Mouse (Mus musculus): ENCODE data around the gene Cenpn. TPM values are rescaled to one million over a fixed set of nuclear protein-coding genes. Genes with fewer than 3 reads are reported as not detected.

Gene Cenpn
- polyA plus RNA-seq, 1 experiment from 2014 or later, result 71.6 TPM

DNA sequence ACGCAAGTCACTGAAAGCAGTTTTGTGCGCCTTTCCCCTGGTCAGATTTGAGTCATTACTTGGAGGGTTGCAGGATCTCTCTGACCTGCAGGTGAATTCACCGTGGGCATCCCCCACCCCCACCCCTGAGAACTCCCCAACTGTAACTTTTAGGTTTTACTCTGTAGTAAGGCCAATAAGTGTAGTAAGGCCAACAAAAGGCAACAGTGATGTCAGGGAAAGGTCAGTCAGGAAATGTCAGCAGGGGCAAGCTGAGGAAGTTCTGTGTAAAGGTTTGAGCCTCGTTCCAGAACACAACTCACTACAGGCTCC is 22.8 kb downstream of the Cenpn start:
- WGBS, result 23% methylated on average over 4 of the region's 4 CpGs
- DNase-seq (ENCODE audit: low spot score), result no peak
- Histone ChIP-seq H3K4me1 (peaks cover 24% of the 10 kb centered on the region), H3K27me3 (ENCODE audit: low read depth, poor library complexity, severe bottlenecking) (no peaks in the 10 kb centered on the region), H3K27ac (replicated peaks) (no peak overlapping the region), H3K36me3 (peaks cover 23% of the 10 kb centered on the region), H3K4me3 (peak overlapping the region; percentile 97), H3K9me3 (replicated peaks) (no peaks in the 10 kb centered on the region)

DNA sequence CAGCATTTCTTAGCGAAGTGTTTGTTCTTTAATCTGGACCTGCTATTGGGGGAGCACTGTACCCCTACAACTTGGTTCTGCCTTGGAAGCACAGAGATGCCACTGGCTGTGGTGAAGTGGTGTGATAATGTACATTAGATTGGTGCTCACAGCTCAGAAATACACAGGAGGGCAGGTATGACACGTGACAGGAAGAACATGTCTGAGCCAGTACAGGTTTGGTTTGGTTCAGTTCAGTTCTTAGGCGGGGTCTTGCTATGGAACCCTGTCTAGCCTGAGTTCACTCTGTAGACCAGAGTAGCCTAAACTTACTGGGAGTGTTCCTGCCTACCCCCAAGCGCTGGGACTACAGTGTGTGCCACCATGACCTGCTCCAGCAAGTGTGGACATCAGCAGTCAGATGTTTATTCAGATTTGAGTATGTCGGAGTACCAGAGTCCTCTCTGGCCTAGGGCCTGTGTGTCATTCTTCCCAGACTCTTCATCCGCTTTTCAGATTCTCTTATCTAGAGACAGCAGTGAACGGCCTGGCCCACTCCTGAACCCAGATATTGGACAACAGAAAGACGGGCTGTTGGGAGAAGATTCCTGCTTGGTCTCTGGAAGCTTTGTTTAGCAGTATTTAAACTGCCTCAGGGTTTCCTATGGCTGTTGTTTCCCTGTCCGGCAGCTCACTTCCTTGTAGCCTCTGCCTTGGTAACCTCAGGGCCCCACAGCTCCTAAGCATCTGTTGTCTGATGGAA is 23.8 kb downstream of the Cenpn start:
- H3K9me3 ChIP-seq (replicated peaks), result no peaks in the 10 kb centered on the region
- H3K4me3 ChIP-seq, result no peak overlapping the region
- no peak overlapping the region for H3K27ac ChIP-seq (replicated peaks)
- H3K4me1 ChIP-seq, result peaks cover 24% of the 10 kb centered on the region
- no peak for DNase-seq (ENCODE audit: low spot score)
- peaks cover 15% of the 10 kb centered on the region for H3K36me3 ChIP-seq
- 90% methylated on average over 9 of the region's 9 CpGs for WGBS
- no peaks in the 10 kb centered on the region for H3K27me3 ChIP-seq (ENCODE audit: low read depth, poor library complexity, severe bottlenecking)

DNA sequence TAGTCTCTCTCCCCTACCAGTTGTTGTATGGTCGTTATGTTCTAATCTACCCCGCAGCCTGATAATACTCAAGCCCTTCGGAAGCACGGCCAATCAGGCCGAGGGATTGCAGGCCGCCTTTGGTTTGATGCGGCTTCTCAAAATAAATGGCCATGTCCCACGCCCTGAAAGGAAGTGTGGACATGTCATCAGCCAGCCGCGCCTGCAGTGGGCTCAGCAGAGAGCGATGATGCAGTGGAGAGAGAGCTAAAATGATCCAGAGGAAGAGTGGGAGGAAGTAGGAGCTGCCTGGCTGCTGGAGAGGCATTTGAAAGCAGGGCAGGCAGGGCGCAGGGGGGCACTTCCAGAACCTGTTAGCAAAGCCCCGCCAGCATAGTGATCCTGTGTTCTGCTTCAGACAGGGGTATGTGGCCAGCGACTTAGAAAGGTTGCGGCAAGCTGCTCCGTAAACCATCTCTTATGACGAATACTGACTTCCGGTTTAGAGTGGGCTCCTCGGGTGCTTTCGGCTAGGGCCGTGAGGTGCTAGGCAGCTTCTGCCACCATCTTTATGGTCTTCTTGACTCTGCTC is 24.8 kb downstream of the Cenpn start:
- no peak overlapping the region for H3K27ac ChIP-seq (replicated peaks)
- H3K36me3 ChIP-seq, result peaks cover 5% of the 10 kb centered on the region
- no peak overlapping the region for H3K4me3 ChIP-seq
- no peaks in the 10 kb centered on the region for H3K27me3 ChIP-seq (ENCODE audit: low read depth, poor library complexity, severe bottlenecking)
- H3K4me1 ChIP-seq, result peaks cover 24% of the 10 kb centered on the region
- 86% methylated on average over 21 of the region's 21 CpGs for WGBS
- no peak for DNase-seq (ENCODE audit: low spot score)
- no peaks in the 10 kb centered on the region for H3K9me3 ChIP-seq (replicated peaks)

DNA sequence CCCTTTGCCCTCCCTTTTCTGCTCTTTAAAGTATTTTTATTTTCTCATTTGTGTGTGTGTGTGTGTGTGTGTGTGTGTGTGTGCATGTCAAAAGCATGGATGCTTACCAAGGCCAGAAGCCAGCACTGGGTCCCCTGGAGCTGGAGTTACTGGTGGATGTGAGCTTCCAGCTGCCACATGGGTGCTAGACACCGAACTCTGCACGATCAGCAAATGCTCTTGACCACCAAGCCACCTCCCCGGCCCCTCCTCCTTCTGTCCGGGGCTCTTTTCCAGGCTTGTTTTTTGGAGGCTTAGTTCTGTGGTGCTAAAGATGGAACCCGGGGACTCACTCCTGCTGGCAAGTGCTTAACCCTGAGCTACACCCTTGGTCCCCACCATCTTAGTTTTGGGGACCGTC is 25.3 kb downstream of the Cenpn start:
- 83% methylated on average over 6 of the region's 6 CpGs for WGBS
- Histone ChIP-seq H3K36me3 (0 out of 2 replicates have a peak, but pooled peaks cover 3% of the 10 kb centered on the region), H3K4me3 (no peak overlapping the region), H3K27ac (replicated peaks) (no peak overlapping the region), H3K27me3 (ENCODE audit: low read depth, poor library complexity, severe bottlenecking) (no peaks in the 10 kb centered on the region), H3K9me3 (replicated peaks) (no peaks in the 10 kb centered on the region), H3K4me1 (peaks cover 24% of the 10 kb centered on the region)
- no peak for DNase-seq (ENCODE audit: low spot score)

DNA sequence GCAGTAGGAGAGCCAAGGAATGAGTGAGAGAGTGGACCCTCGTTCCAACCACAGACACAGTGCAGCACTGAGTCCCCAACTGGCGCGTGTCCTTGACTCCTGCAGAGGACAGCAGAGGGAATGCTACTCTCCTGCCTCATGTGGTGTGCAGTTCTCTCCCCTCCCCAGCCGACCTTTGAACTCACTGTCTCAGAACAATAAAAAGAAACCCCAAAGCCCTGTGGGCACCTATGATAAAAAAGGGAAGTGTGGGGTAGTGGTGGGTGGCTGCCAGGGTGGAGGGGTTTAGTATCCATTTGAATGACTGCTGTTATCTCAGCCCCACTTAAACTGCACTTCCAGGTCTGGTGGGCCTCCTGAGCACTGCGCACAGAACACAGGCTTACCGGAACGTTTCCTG is 26.1 kb downstream of the Cenpn start:
- Histone ChIP-seq H3K27ac (replicated peaks) (no peak overlapping the region), H3K4me1 (peaks cover 24% of the 10 kb centered on the region), H3K36me3 (peaks cover 5% of the 10 kb centered on the region; the same call in 1 of the 2 replicates), H3K4me3 (no peak overlapping the region), H3K27me3 (ENCODE audit: low read depth, poor library complexity, severe bottlenecking) (no peaks in the 10 kb centered on the region), H3K9me3 (replicated peaks) (no peaks in the 10 kb centered on the region)
- DNase-seq (ENCODE audit: low spot score), result no peak
- WGBS, result 93% methylated on average over 7 of the region's 7 CpGs

DNA sequence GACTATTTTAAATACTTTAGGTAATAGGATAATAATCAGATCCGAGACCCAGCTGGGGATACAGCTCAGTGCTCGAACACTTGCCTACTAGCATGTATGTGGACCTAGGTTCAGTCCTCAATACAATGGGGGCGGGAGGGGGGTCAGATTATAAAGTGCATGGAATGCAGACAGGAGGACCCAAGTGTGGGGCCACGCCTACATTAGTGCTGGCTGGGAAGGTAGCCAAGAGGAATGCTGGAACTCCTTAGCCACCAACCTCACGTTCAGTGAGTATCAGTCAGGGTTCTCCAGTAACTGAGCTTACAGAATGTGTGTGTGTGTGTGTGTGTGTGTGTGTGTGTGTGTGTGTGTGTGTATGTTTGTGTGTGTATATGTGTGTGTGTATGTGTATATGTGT is 29.8 kb downstream of the Cenpn start:
- no peak overlapping the region for H3K4me3 ChIP-seq
- no peaks in the 10 kb centered on the region for H3K27me3 ChIP-seq (ENCODE audit: low read depth, poor library complexity, severe bottlenecking)
- no peaks in the 10 kb centered on the region for H3K4me1 ChIP-seq
- no peaks in the 10 kb centered on the region for H3K9me3 ChIP-seq (replicated peaks)
- H3K36me3 ChIP-seq, result peaks cover 38% of the 10 kb centered on the region
- WGBS, result 95% methylated on average over 5 of the region's 5 CpGs
- H3K27ac ChIP-seq (replicated peaks), result no peak overlapping the region
- DNase-seq (ENCODE audit: low spot score), result no peak

DNA sequence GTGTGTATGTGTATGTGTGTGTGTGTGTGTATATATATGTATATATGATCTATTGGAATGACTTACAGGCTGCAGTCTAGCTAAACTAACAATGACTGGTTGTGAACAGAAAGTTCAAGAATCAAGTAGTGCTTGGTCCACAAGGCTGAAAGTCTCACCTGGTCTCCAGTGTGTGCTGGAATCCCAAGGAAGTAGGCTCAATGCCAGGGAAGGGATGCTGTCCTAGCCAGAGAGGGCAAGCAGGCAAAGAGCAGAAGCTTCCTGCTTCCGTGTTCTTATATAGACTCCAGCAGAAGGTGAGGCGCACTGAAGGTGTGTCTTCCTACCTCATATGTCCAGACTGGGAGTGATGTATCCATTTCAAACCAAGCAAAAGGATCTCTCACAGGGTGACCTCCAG is 30.2 kb downstream of the Cenpn start:
- 98% methylated on average over 2 of the region's 2 CpGs for WGBS
- Histone ChIP-seq H3K36me3 (peaks cover 41% of the 10 kb centered on the region), H3K27ac (replicated peaks) (no peak overlapping the region), H3K9me3 (replicated peaks) (no peaks in the 10 kb centered on the region), H3K4me1 (no peaks in the 10 kb centered on the region), H3K27me3 (ENCODE audit: low read depth, poor library complexity, severe bottlenecking) (no peaks in the 10 kb centered on the region), H3K4me3 (no peak overlapping the region)
- DNase-seq (ENCODE audit: low spot score), result no peak

DNA sequence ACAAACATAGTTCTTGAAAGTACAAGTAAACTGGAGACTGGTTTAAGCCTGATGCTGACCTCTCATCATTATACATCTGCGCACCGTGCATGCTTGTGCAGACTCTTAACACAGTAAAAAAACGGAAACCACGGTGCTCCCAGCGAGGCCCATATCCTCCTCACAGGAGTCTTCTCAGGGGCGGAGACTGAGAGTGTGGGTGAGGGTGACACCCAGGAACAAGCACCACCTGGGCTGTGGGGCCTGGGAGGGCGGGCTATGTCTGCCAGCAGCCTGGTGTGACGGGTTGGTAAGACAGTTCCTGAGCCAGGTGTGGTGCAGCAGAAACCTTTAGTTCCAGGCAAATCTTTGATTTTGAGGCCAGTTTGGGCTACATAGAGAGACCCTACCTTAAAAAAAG is 30.9 kb downstream of the Cenpn start:
- Histone ChIP-seq H3K36me3 (peaks cover 45% of the 10 kb centered on the region), H3K9me3 (replicated peaks) (no peaks in the 10 kb centered on the region), H3K4me1 (no peaks in the 10 kb centered on the region), H3K27me3 (ENCODE audit: low read depth, poor library complexity, severe bottlenecking) (no peaks in the 10 kb centered on the region), H3K27ac (replicated peaks) (no peak overlapping the region), H3K4me3 (no peak overlapping the region)
- 92% methylated on average over 8 of the region's 8 CpGs for WGBS
- no peak for DNase-seq (ENCODE audit: low spot score)

DNA sequence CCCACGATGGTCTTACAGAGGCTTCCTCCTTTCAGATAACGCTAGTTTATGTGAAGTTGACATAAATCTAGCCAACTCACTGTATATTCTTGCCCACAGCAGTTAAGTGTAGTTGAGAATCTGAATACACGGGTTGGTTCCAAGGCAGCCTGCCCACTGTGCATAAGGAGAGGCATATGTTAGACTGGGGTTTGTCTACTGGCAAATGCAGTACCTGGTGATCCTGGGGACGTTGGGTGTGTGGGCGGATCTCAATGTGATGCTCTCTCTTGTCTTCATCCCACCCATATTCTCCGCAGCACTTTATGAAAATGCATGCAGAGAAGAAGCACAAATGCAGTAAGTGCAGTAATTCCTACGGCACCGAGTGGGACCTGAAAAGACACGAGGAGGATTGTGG is 32.9 kb downstream of the Cenpn start:
- Histone ChIP-seq H3K9me3 (replicated peaks) (no peaks in the 10 kb centered on the region), H3K4me3 (no peak overlapping the region), H3K36me3 (peaks cover 64% of the 10 kb centered on the region), H3K27ac (replicated peaks) (no peak overlapping the region), H3K4me1 (no peaks in the 10 kb centered on the region), H3K27me3 (ENCODE audit: low read depth, poor library complexity, severe bottlenecking) (no peaks in the 10 kb centered on the region)
- 93% methylated on average over 9 of the region's 9 CpGs for WGBS
- DNase-seq (ENCODE audit: low spot score), result no peak

DNA sequence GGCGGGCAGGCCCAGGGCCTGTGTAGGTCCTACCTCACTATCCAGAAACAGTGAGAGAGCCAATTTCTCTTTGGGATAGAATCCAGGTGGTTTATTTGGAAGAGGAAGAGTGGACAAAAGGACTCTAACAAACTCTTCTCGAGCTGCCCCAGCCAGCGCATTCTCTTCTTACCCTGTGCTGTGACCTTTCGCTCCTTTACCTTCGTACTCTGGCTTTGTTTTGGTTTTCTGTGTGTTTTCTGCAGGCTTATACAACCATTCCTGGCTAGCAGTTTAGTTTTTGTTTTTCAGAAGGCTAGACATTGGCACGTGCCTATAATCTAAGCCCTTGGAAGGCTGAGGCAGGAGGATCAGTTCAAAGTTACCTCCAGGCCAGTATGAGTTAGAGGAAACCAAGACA is 48.0 kb downstream of the Cenpn start:
- 85% methylated on average over 6 of the region's 6 CpGs for WGBS
- Histone ChIP-seq H3K9me3 (replicated peaks) (no peaks in the 10 kb centered on the region), H3K27ac (replicated peaks) (no peak overlapping the region), H3K27me3 (ENCODE audit: low read depth, poor library complexity, severe bottlenecking) (no peaks in the 10 kb centered on the region), H3K4me3 (no peak overlapping the region), H3K4me1 (no peaks in the 10 kb centered on the region), H3K36me3 (no peaks in the 10 kb centered on the region)
- DNase-seq (ENCODE audit: low spot score), result no peak

DNA sequence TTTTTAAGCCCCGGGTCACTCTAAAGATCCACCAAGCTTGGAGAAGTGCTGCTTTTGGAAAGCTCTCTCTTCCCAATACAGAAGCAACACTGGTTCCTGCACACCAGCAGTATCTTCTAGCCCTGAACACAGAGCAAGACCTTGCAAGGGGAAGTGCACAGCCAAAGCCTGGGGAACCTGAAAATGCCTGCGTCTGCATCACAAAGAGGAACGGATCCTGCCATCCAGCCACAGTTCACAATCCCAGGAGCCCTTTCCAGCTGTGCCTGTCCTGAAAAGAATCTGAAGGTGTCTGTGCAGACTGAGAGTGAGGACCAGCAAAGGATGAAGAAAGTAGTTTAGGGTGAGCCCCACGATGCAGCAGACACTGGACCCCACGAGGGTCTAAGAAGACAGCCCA is 53.5 kb downstream of the Cenpn start:
- Histone ChIP-seq H3K27ac (replicated peaks) (no peak overlapping the region), H3K4me3 (no peak overlapping the region), H3K4me1 (peaks cover 19% of the 10 kb centered on the region), H3K36me3 (no peaks in the 10 kb centered on the region), H3K27me3 (ENCODE audit: low read depth, poor library complexity, severe bottlenecking) (no peaks in the 10 kb centered on the region), H3K9me3 (replicated peaks) (no peaks in the 10 kb centered on the region)
- DNase-seq (ENCODE audit: low spot score), result no peak
- 31% methylated on average over 5 of the region's 5 CpGs for WGBS

DNA sequence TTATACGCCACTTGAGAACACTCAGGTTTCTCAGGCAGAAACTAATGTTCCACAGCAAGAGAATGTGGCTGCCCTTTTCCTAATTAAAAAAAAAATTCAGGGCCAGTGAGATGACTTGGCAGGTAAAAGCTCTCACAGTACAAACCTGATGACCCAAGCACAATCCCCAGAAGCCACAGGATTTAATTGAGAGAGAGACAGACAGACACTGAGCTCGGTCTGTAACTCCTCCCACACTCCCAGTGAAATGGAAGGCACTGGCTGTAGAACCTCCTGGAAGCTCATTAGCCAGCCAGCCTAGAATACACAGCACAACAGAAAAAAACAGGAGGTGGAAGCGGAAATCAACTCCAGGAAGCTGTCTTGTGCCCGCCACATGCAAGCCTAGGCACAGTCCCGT is 54.1 kb downstream of the Cenpn start:
- no peak overlapping the region for H3K4me3 ChIP-seq
- H3K4me1 ChIP-seq, result peaks cover 20% of the 10 kb centered on the region
- no peak overlapping the region for H3K27ac ChIP-seq (replicated peaks)
- DNase-seq (ENCODE audit: low spot score), result no peak
- H3K9me3 ChIP-seq (replicated peaks), result no peaks in the 10 kb centered on the region
- 72% methylated on average over 5 of the region's 5 CpGs for WGBS
- no peaks in the 10 kb centered on the region for H3K36me3 ChIP-seq
- no peaks in the 10 kb centered on the region for H3K27me3 ChIP-seq (ENCODE audit: low read depth, poor library complexity, severe bottlenecking)

DNA sequence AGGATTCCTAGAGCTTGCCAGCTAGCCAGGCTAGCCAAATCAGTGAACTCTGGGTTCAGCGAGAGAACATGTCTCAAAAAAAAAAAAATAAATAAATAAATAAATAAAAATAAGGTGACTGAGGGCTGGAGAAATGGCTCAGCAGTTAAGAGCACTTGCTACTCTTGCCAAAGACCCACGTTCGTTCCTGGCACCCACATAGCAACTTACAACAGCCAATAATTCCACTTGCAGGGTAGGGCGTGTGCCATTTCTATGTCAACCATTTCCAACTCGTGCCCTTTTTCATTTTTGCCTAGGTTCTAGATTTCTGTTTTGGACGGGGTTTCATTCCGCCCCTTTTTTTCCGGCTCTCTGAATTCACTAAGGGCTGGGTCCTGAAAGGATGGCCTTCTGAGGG is 56.5 kb downstream of the Cenpn start:
- peak overlapping the region; percentile 79 for H3K27ac ChIP-seq (replicated peaks)
- H3K27me3 ChIP-seq (ENCODE audit: low read depth, poor library complexity, severe bottlenecking), result no peaks in the 10 kb centered on the region
- no peak for DNase-seq (ENCODE audit: low spot score)
- WGBS, result 35% methylated on average over 8 of the region's 8 CpGs
- H3K4me1 ChIP-seq, result peaks cover 20% of the 10 kb centered on the region
- peaks cover 14% of the 10 kb centered on the region for H3K36me3 ChIP-seq
- H3K4me3 ChIP-seq, result peak overlapping the region; percentile 81
- H3K9me3 ChIP-seq (replicated peaks), result no peaks in the 10 kb centered on the region
